Mouse (Mus musculus) neural tube, embryonic 12.5 days (tissue): ENCODE measurements around the gene Tgm5. TPM values are rescaled to one million over a fixed set of nuclear protein-coding genes. Genes with fewer than 3 reads are reported as not detected.
"Not testable (repeated sequence)": the region's sequence is repeated elsewhere in the genome, so short reads cannot be mapped to it uniquely, and the experiment has no call there.

Experiments
- ATAC-seq: fragments of 200-750 bp; cut with Nextera tagmentation; 2 replicates; pipeline ENCODE4 v1.8.0; 2017; ENCODE audit warnings: low read depth, mild to moderate bottlenecking, moderate TSS enrichment, moderate library complexity; ENCODE audit not compliant: low FRiP score
- H3K27ac ChIP-seq: fragments of 300-500 bp; sonication (generic); 2 replicates; pipeline ENCODE4 v1.5.1; 2016
- H3K27me3 ChIP-seq: fragments of 300-500 bp; sonication (generic); replicated peaks from 2 replicates; pipeline ENCODE4 v1.6.1; 2016; ENCODE audit warnings: mild to moderate bottlenecking
- H3K36me3 ChIP-seq: fragments of 300-500 bp; sonication (generic); 2 replicates; pipeline ENCODE4 v1.6.1; 2016; ENCODE audit warnings: mild to moderate bottlenecking
- H3K4me1 ChIP-seq: fragments of 300-500 bp; sonication (generic); 2 replicates; pipeline ENCODE4 v1.6.1; 2016
- H3K4me2 ChIP-seq: fragments of 300-500 bp; sonication (generic); replicated peaks from 2 replicates; pipeline ENCODE4 v1.6.1; 2016; ENCODE audit warnings: mild to moderate bottlenecking
- H3K4me3 ChIP-seq: fragments of 300-500 bp; sonication (generic); 2 replicates; pipeline ENCODE4 v1.5.1; 2016
- H3K9ac ChIP-seq: fragments of 300-500 bp; sonication (generic); 2 replicates; pipeline ENCODE4 v1.6.1; 2016; ENCODE audit warnings: mild to moderate bottlenecking
- H3K9me3 ChIP-seq: fragments of 300-500 bp; sonication (generic); 2 replicates; pipeline ENCODE4 v1.6.1; 2016; ENCODE audit warnings: mild to moderate bottlenecking
- WGBS: fragments of 180-500 bp; shearing (Covaris S2); methylation state at CpG from one replicate; pipeline ENCODE4 v1.1.7; 2016; 5-methylcytosine and 5-hydroxymethylcytosine counted together
- polyA plus RNA-seq: library from polyadenylated mRNA; unstranded; fragments of >200 nt; fragmentation: Nextera tagmentation; extraction: Ambion mirVana; gene quantifications from 2 replicates; pipeline ENCODE4 v1.2.1, GENCODE M21; 2016

The Tgm5 gene
- polyA plus RNA-seq, 1 experiment from 2014 or later = 0.39 TPM

DNA sequence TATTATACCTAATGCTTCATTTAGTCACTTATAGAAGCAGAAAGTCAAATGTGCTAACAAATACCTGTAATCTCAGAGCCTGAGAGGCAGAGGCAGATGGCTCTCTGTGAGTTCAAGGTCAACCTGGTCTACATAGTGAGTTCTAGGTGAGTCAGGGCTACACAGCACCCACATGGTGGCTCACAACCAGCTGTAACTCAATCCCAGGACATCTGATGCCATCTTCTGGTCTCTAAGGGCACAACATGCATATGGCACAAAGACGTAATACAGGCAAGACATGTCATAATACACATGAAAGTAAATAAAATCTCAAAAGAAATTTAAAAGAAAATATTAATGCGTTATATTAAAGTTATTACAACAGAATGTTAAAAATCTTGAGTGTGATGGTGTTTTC, 82.1 kb downstream of the Tgm5 start:
- ATAC-seq = no peak
- H3K27ac ChIP-seq = no peak overlapping the region
- H3K4me3 ChIP-seq = no peak overlapping the region
- no peaks in the 10 kb centered on the region for H3K36me3 ChIP-seq
- WGBS = 65% methylated on average over 2 of the region's 2 CpGs
- H3K4me2 ChIP-seq = no peak overlapping the region
- H3K27me3 ChIP-seq = no peaks in the 10 kb centered on the region
- no peaks in the 10 kb centered on the region for H3K9me3 ChIP-seq
- no peaks in the 10 kb centered on the region for H3K4me1 ChIP-seq
- H3K9ac ChIP-seq = no peak overlapping the region

DNA sequence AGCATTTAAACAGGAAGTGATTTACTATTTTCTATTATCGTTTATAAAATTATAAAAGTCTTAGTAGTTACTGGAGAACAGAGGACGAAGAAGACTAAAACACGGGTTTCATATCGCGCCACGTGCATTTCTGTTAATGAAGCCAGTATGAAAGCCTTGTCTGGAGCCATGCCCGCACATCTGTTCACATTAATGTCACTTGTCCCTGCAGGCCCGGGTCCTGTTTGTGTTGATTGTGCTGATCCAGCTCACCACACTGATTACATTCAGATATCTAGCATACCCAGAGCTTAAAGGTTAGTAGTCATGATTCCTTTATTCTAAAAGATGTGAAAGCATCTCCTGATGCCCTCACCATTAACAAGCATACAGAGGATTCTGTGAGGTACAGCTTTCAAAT, 86.8 kb downstream of the Tgm5 start:
- no peak overlapping the region for H3K4me2 ChIP-seq
- 89% methylated on average over 8 of the region's 8 CpGs for WGBS
- no peaks in the 10 kb centered on the region for H3K27me3 ChIP-seq
- no peaks in the 10 kb centered on the region for H3K36me3 ChIP-seq
- H3K9ac ChIP-seq = no peak overlapping the region
- no peaks in the 10 kb centered on the region for H3K9me3 ChIP-seq
- no peaks in the 10 kb centered on the region for H3K4me1 ChIP-seq
- no peak for ATAC-seq
- no peak overlapping the region for H3K4me3 ChIP-seq
- no peak overlapping the region for H3K27ac ChIP-seq

DNA sequence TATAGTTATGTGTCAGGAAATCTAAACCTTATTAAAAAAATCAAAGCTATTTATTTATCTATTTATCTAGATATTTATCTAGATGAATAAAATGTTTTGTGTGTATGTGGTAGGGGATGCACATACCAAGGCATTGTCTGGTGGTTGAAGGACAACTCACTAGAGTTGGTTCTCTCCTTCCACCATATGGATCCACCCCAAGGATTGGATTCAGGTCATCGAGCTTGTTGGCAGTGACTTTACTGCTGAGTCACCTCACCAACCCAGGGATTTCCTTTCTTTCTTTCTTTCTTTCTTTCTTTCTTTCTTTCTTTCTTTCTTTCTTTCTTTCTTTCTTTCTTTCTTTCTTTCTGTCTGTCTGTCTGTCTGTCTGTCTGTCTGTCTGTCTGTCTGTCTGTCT, 89.0 kb downstream of the Tgm5 start:
- not testable (repeated sequence) for H3K4me1 ChIP-seq, H3K9me3 ChIP-seq, H3K27me3 ChIP-seq, ATAC-seq, H3K4me3 ChIP-seq, H3K27ac ChIP-seq, H3K9ac ChIP-seq, H3K4me2 ChIP-seq, H3K36me3 ChIP-seq
- 70% methylated on average over 1 of the region's 1 CpGs for WGBS

Other genes with a start within 250 kb of the Tgm5 start
- gene Cdan1, start 235.7 kb downstream of the Tgm5 start, polyA plus RNA-seq = 7.5 and 9.7 TPM in 2 replicates
- 12.8 and 14.9 TPM in 2 replicates for gene Ttbk2, start 235.2 kb downstream of the Tgm5 start, polyA plus RNA-seq
- 27.7 and 31.2 TPM in 2 replicates for gene Ubr1, start 115.1 kb downstream of the Tgm5 start, polyA plus RNA-seq
- gene Tmem62, start 108.8 kb downstream of the Tgm5 start, polyA plus RNA-seq = 8.0 and 10.6 TPM in 2 replicates
- 62.5 and 67.6 TPM in 2 replicates for gene Ccndbp1, start 77.4 kb downstream of the Tgm5 start, polyA plus RNA-seq
- gene Epb42, start 48.8 kb downstream of the Tgm5 start, polyA plus RNA-seq = 3.1 and 3.5 TPM in 2 replicates
- gene Tgm7, start 24.0 kb upstream of the Tgm5 start, polyA plus RNA-seq = not detected in 2 replicates
- 31.8 and 32.8 TPM in 2 replicates for gene Adal, start 54.6 kb upstream of the Tgm5 start, polyA plus RNA-seq
- gene Lcmt2, start 54.8 kb upstream of the Tgm5 start, polyA plus RNA-seq = 21.1 and 22.0 TPM in 2 replicates
- gene Tubgcp4, start 84.8 kb upstream of the Tgm5 start, polyA plus RNA-seq = 71.3 and 74.9 TPM in 2 replicates
- 11.2 and 11.7 TPM in 2 replicates for gene Zscan29, start 85.3 kb upstream of the Tgm5 start, polyA plus RNA-seq
- 177 and 178 TPM in 2 replicates for gene Trp53bp1, start 185.6 kb upstream of the Tgm5 start, polyA plus RNA-seq
- gene Map1a, start 203.8 kb upstream of the Tgm5 start, polyA plus RNA-seq = 10.3 and 12.6 TPM in 2 replicates